Mouse (Mus musculus) kidney, embryonic 16.5 days (tissue): ENCODE data around the gene BC029722. TPM values are rescaled to one million over a fixed set of nuclear protein-coding genes. Genes with fewer than 3 reads are reported as not detected.
A peak's percentile ranks its signal among the peaks of the same experiment; 100 is the strongest.
"Not testable (repeated sequence)": the region's sequence is repeated elsewhere in the genome, so short reads cannot be mapped to it uniquely, and the experiment has no call there.

Experiments
- ATAC-seq: fragments of 200-750 bp; cut with Nextera tagmentation; 2 replicates; pipeline ENCODE4 v1.8.0; 2017; ENCODE audit warnings: moderate TSS enrichment; ENCODE audit not compliant: low FRiP score, low TSS enrichment
- H3K27ac ChIP-seq: fragments of 300-500 bp; sonication (generic); 2 replicates; pipeline ENCODE4 v1.5.1; 2014; ENCODE audit warnings: low read length
- H3K27me3 ChIP-seq: fragments of 300-500 bp; sonication (generic); 2 replicates; pipeline ENCODE4 v1.6.1; 2014; ENCODE audit warnings: low read length, control low read depth, mixed read lengths; ENCODE audit not compliant: insufficient read depth
- H3K36me3 ChIP-seq: fragments of 300-500 bp; sonication (generic); 2 replicates; pipeline ENCODE4 v1.6.1; 2014; ENCODE audit warnings: low read length, control low read depth, mixed read lengths; ENCODE audit not compliant: insufficient read depth
- H3K4me1 ChIP-seq: fragments of 300-500 bp; sonication (generic); 2 replicates; pipeline ENCODE4 v1.6.1; 2014; ENCODE audit warnings: low read length, control low read depth, mixed read lengths; ENCODE audit not compliant: insufficient read depth
- H3K4me2 ChIP-seq: fragments of 300-500 bp; sonication (generic); replicated peaks from 2 replicates; pipeline ENCODE4 v1.6.1; 2014; ENCODE audit warnings: low read depth, low read length
- H3K4me3 ChIP-seq: fragments of 300-500 bp; sonication (generic); 2 replicates; pipeline ENCODE4 v1.5.1; 2014; ENCODE audit warnings: mild to moderate bottlenecking, low read length
- H3K9ac ChIP-seq: fragments of 300-500 bp; sonication (generic); replicated peaks from 2 replicates; pipeline ENCODE4 v1.6.1; 2014; ENCODE audit warnings: low read length
- H3K9me3 ChIP-seq: fragments of 300-500 bp; sonication (generic); 2 replicates; pipeline ENCODE4 v1.6.1; 2016; ENCODE audit warnings: low read length, control low read depth
- WGBS: fragments of 180-500 bp; shearing (Covaris S2); extraction: QIAGEN DNeasy Blood & Tissue Kit; methylation state at CpG from one replicate; pipeline ENCODE4 v1.1.7; 2014; 5-methylcytosine and 5-hydroxymethylcytosine counted together
- polyA plus RNA-seq: library from polyadenylated mRNA; unstranded; fragments of >200 nt; fragmentation: Nextera tagmentation; extraction: Ambion mirVana; gene quantifications from 2 replicates; pipeline ENCODE4 v1.2.1, GENCODE M21; 2015

BC029722 gene
- polyA plus RNA-seq, 1 experiment from 2014 or later: 20.0 TPM

GRCm38 (mm10) chr2:155846930-155847329, 27.7 kb upstream of the BC029722 start:
- H3K27ac ChIP-seq: no peak overlapping the region
- H3K36me3 ChIP-seq: peaks cover 28% of the 10 kb centered on the region
- no peak overlapping the region for H3K9ac ChIP-seq
- no peaks in the 10 kb centered on the region for H3K27me3 ChIP-seq
- WGBS: 50% methylated on average over 8 of the region's 8 CpGs
- H3K4me1 ChIP-seq: no peaks in the 10 kb centered on the region
- no peak overlapping the region for H3K4me2 ChIP-seq
- H3K9me3 ChIP-seq: no peaks in the 10 kb centered on the region
- ATAC-seq: no peak
- H3K4me3 ChIP-seq: no peak overlapping the region

- Histone ChIP-seq H3K36me3 (no peaks in the 10 kb centered on the region), H3K4me3 (no peak overlapping the region), H3K27me3 (no peaks in the 10 kb centered on the region), H3K4me2 (no peak overlapping the region), H3K9ac (no peak overlapping the region), H3K4me1 (no peaks in the 10 kb centered on the region), H3K9me3 (no peaks in the 10 kb centered on the region), H3K27ac (no peak overlapping the region)
- ATAC-seq: no peak
- WGBS: 78% methylated on average over 4 of the region's 4 CpGs
These were observed 19.7 kb upstream of the BC029722 start for GRCm38 (mm10) chr2:155838961-155839360.

- Histone ChIP-seq H3K9ac (no peak overlapping the region), H3K27me3 (no peaks in the 10 kb centered on the region), H3K27ac (no peak overlapping the region), H3K4me2 (no peak overlapping the region), H3K4me1 (no peaks in the 10 kb centered on the region), H3K4me3 (no peak overlapping the region), H3K36me3 (no peaks in the 10 kb centered on the region), H3K9me3 (no peaks in the 10 kb centered on the region)
- no peak for ATAC-seq
- 59% methylated on average over 3 of the region's 3 CpGs for WGBS
These were observed 18.7 kb upstream of the BC029722 start for GRCm38 (mm10) chr2:155837961-155838360.

- Histone ChIP-seq H3K9ac (no peak within 1 kb of the TSS), H3K4me1 (no peaks in the 10 kb centered on the region), H3K4me2 (no peak within 1 kb of the TSS), H3K36me3 (no peaks in the 10 kb centered on the region), H3K27me3 (no peaks in the 10 kb centered on the region), H3K9me3 (no peaks in the 10 kb centered on the region), H3K27ac (no peak within 1 kb of the TSS), H3K4me3 (no peak within 1 kb of the TSS)
- WGBS: 67% methylated on average over 9 of the region's 9 CpGs
- ATAC-seq: no peak
These were observed 15.5 kb upstream of the BC029722 start, which contains the start of gene Fam83c for GRCm38 (mm10) chr2:155834732-155835131. TSS of gene Fam83c (minus strand) at chr2:155834854.

GRCm38 (mm10) chr2:155832087-155832486, 12.9 kb upstream of the BC029722 start:
- H3K9me3 ChIP-seq, H3K27ac ChIP-seq, H3K36me3 ChIP-seq, ATAC-seq, H3K9ac ChIP-seq, H3K4me1 ChIP-seq, H3K4me2 ChIP-seq, H3K4me3 ChIP-seq, H3K27me3 ChIP-seq: not testable (repeated sequence)
- WGBS: 79% methylated on average over 1 of the region's 1 CpGs

- H3K9ac ChIP-seq: no peak overlapping the region
- ATAC-seq: no peak
- no peak overlapping the region for H3K4me3 ChIP-seq
- H3K4me2 ChIP-seq: no peak overlapping the region
- peaks cover 11% of the 10 kb centered on the region for H3K4me1 ChIP-seq
- no peaks in the 10 kb centered on the region for H3K9me3 ChIP-seq
- no peaks in the 10 kb centered on the region for H3K36me3 ChIP-seq
- H3K27me3 ChIP-seq: no peaks in the 10 kb centered on the region
- no peak overlapping the region for H3K27ac ChIP-seq
- WGBS: 61% methylated on average over 9 of the region's 9 CpGs
These were observed 12.1 kb upstream of the BC029722 start for GRCm38 (mm10) chr2:155831302-155831701.

- ATAC-seq: no peak
These were observed 11.6 kb upstream of the BC029722 start for GRCm38 (mm10) chr2:155830841-155831240.

GRCm38 (mm10) chr2:155826630-155827424, 7.6 kb upstream of the BC029722 start, which contains the start of gene Eif6:
TSS of gene Eif6 (minus strand) at chr2:155826925.
- H3K27ac ChIP-seq: peak within 1 kb of the TSS; percentile 87
- H3K27me3 ChIP-seq: no peaks in the 10 kb centered on the region
- peaks cover 23% of the 10 kb centered on the region for H3K36me3 ChIP-seq
- peaks cover 18% of the 10 kb centered on the region for H3K4me1 ChIP-seq
- H3K9me3 ChIP-seq: no peaks in the 10 kb centered on the region
- peak; percentile 96 for ATAC-seq
- peak within 1 kb of the TSS; percentile 88 for H3K9ac ChIP-seq
- 2% methylated on average over 27 of the region's 27 CpGs for WGBS
- H3K4me2 ChIP-seq: peak within 1 kb of the TSS; percentile 62
- peak within 1 kb of the TSS; percentile 89 for H3K4me3 ChIP-seq

More at GRCm38 (mm10) chr2:155830841-155831240, 11.6 kb upstream of the BC029722 start:
- no peaks in the 10 kb centered on the region for H3K36me3 ChIP-seq
- 93% methylated on average over 8 of the region's 8 CpGs for WGBS
- H3K27ac ChIP-seq: no peak overlapping the region
- no peak overlapping the region for H3K4me2 ChIP-seq
- no peak overlapping the region for H3K4me3 ChIP-seq
- H3K9ac ChIP-seq: no peak overlapping the region
- H3K27me3 ChIP-seq: no peaks in the 10 kb centered on the region
- H3K4me1 ChIP-seq: peaks cover 11% of the 10 kb centered on the region
- no peaks in the 10 kb centered on the region for H3K9me3 ChIP-seq

GRCm38 (mm10) chr2:155825904-155826629, 6.8 kb upstream of the BC029722 start:
- Histone ChIP-seq H3K4me1 (peaks cover 18% of the 10 kb centered on the region), H3K36me3 (peaks cover 29% of the 10 kb centered on the region), H3K27ac (peak overlapping the region; percentile 87), H3K9ac (peak overlapping the region; percentile 88), H3K4me3 (peak overlapping the region; percentile 89), H3K4me2 (peak overlapping the region; percentile 62), H3K27me3 (no peaks in the 10 kb centered on the region), H3K9me3 (no peaks in the 10 kb centered on the region)
- 1% methylated on average over 52 of the region's 52 CpGs for WGBS
- no peak for ATAC-seq

- Histone ChIP-seq H3K4me1 (peaks cover 24% of the 10 kb centered on the region), H3K4me3 (no peak overlapping the region), H3K9ac (no peak overlapping the region), H3K9me3 (no peaks in the 10 kb centered on the region), H3K4me2 (no peak overlapping the region), H3K36me3 (peaks cover 41% of the 10 kb centered on the region), H3K27me3 (no peaks in the 10 kb centered on the region), H3K27ac (no peak overlapping the region)
- 92% methylated on average over 5 of the region's 8 CpGs for WGBS
- ATAC-seq: no peak
These were observed 4.5 kb upstream of the BC029722 start for GRCm38 (mm10) chr2:155823722-155824121.
